Mouse (Mus musculus): ENCODE data around the gene Arhgap23. TPM values are rescaled to one million over a fixed set of nuclear protein-coding genes. Genes with fewer than 3 reads are reported as not detected.

Arhgap23 gene
- polyA plus RNA-seq, 1 experiment = 27.7 TPM

DNA sequence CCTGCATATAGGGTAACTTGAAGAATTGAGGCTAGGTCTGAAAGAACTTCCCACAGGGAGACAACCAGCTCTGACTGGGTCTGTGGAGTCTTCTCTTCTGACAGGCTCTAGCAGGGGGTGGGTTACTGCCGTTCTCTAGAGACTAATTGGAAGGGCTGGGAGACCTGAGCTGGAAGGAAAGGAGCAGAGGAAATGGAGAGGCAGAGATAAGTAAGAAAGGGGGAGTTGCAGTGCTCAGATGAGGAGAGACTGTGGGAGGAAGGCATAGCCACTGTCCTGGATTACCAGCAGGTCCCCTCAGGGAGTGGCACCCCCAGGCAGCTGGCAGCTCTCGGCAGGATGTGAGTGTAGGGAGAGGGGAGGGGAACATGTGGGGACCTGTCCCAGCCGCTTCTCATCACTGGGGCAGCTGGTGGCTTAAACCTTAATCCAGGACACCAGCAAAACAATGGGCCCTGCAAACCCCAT, 26.4 kb downstream of the Arhgap23 start:
- Histone ChIP-seq H3K27me3 (ENCODE audit: control insufficient read depth, insufficient read depth, low read length) (no peaks in the 10 kb centered on the region), H3K36me3 (ENCODE audit: control insufficient read depth, insufficient read depth, low read length) (peaks cover 2% of the 10 kb centered on the region), H3K4me1 (ENCODE audit: control insufficient read depth, insufficient read depth, low read length) (peaks cover 34% of the 10 kb centered on the region), H3K27ac (ENCODE audit: control insufficient read depth, insufficient read depth, low read depth, low read length) (peak overlapping the region; percentile 15; the same call in 1 of the 2 replicates), H3K4me3 (ENCODE audit: control insufficient read depth, low read depth, low read length) (no peak overlapping the region)
- TF ChIP-seq POLR2A (IDR thresholded peaks at IDR 0.05; ENCODE audit: control insufficient read depth, low read depth, low read length) (no peak), CTCF (IDR thresholded peaks at IDR 0.05; ENCODE audit: control insufficient read depth, insufficient read depth, insufficient replicate concordance, low read depth, low read length) (no peak)

DNA sequence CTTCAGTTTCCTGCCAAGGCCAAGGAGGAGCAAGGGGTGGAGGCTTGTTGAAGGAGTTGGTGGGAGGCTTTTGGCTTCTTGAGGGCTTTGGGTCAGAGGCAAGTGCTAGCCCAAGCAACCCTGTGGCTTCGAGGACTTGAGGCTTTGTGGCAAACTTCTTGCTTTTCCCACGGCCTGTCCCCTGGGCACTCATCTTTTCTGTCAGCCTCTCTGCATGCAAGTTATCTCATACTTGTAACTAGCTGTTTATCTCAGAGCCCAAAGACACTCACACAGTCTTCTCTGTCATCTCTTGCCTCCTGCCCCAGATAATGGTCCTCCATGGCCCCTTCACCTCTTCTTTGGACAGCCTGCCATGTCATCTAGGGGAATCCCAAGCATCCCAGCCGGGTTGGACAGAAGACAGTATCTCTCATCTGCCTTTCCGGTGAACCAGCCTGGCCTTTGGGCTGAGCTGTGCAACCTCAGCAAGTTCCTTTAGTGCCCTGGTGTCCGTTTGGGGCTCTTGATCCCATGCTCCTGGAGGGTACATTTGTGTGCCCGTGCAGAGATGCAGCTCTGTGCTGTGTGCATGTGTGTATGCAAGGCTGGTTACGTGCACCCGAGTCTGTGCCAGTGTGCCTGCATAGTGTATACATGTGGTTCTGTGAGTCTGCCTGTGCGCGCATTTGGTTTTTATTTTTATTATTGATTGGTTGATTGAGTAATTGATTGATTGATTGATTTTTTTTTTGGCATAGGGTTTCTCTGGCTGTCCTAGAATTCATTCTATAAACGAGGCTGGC, 27.8 kb downstream of the Arhgap23 start:
- Histone ChIP-seq H3K36me3 (ENCODE audit: control insufficient read depth, insufficient read depth, low read length) (peaks cover 2% of the 10 kb centered on the region), H3K27me3 (ENCODE audit: control insufficient read depth, insufficient read depth, low read length) (no peaks in the 10 kb centered on the region), H3K4me3 (ENCODE audit: control insufficient read depth, low read depth, low read length) (no peak overlapping the region), H3K4me1 (ENCODE audit: control insufficient read depth, insufficient read depth, low read length) (peaks cover 27% of the 10 kb centered on the region), H3K27ac (ENCODE audit: control insufficient read depth, insufficient read depth, low read depth, low read length) (no peak overlapping the region)
- TF ChIP-seq CTCF (IDR thresholded peaks at IDR 0.05; ENCODE audit: control insufficient read depth, insufficient read depth, insufficient replicate concordance, low read depth, low read length) = no peak
- no peak for TF ChIP-seq POLR2A (IDR thresholded peaks at IDR 0.05; ENCODE audit: control insufficient read depth, low read depth, low read length)

DNA sequence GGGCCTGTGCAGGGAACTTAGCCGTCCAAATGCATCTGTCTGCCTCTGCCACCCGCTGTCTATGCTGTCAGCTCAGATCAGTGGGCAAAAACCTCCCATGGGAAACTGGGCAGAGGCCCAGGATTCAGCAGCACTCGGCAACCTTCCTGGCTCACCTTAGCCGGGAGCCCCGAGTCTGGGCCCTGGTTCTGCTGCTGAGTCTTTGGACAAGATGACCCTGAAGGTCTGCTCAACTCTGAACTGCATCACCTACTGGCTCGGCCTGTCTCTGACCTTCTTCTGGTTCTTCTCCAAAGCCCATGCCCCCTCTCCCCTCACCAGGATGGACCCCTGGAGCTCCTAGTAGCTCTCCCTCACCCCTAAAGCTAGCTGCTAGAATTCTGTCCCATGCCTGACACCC, 30.3 kb downstream of the Arhgap23 start:
- H3K4me3 ChIP-seq (ENCODE audit: control insufficient read depth, low read depth, low read length) = no peak overlapping the region
- peaks cover 4% of the 10 kb centered on the region for H3K36me3 ChIP-seq (ENCODE audit: control insufficient read depth, insufficient read depth, low read length)
- TF ChIP-seq CTCF (IDR thresholded peaks at IDR 0.05; ENCODE audit: control insufficient read depth, insufficient read depth, insufficient replicate concordance, low read depth, low read length) (no peak), POLR2A (IDR thresholded peaks at IDR 0.05; ENCODE audit: control insufficient read depth, low read depth, low read length) (no peak)
- peaks cover 13% of the 10 kb centered on the region for H3K4me1 ChIP-seq (ENCODE audit: control insufficient read depth, insufficient read depth, low read length)
- no peak overlapping the region for H3K27ac ChIP-seq (ENCODE audit: control insufficient read depth, insufficient read depth, low read depth, low read length)
- no peaks in the 10 kb centered on the region for H3K27me3 ChIP-seq (ENCODE audit: control insufficient read depth, insufficient read depth, low read length)

DNA sequence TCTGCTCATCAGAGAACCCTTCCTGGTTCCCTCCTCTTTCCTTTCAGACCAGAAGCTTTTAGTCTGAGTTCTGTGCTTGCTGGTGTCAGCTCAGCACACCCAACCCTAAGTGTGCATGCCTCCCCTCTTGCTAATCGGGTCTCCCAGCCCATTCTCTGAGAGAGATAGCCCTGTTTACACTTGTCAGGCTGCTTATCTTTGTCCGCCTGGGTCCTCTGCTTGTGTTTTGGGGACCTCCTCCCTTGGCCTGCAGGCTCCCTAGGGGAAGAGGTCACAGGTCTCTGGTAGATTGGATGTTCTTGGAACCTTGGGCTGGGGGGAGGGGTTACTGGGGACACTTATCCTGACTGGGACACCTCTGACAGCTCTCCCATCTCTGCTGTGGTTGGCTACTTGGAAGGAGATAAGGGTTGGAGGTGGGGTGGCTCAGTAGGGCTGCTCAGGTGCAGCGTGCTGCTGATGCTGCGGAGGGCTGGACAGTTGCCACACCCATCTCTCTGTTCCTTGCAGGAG, 30.7 kb downstream of the Arhgap23 start:
- H3K36me3 ChIP-seq (ENCODE audit: control insufficient read depth, insufficient read depth, low read length) = peaks cover 4% of the 10 kb centered on the region

DNA sequence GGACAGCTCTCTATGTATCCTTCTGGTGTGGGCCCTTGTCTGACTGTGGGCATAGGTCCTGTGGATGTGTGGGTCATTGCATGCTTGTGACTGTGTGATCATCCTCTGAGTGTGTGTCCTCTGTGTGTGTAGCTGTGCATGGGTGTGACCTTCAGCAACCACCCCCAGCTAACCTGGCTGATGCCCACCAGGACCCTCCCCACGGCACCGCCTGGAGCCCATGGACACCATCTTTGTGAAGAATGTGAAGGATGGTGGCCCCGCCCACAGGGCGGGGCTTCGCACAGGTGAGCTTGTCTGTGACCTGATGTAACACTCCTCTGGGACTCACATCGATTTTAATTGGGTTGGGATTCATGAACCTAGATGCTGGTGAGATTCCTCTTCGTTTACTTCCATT, 32.6 kb downstream of the Arhgap23 start:
- Histone ChIP-seq H3K36me3 (ENCODE audit: control insufficient read depth, insufficient read depth, low read length) (peaks cover 4% of the 10 kb centered on the region), H3K4me3 (ENCODE audit: control insufficient read depth, low read depth, low read length) (no peak overlapping the region), H3K27me3 (ENCODE audit: control insufficient read depth, insufficient read depth, low read length) (no peaks in the 10 kb centered on the region), H3K4me1 (ENCODE audit: control insufficient read depth, insufficient read depth, low read length) (peaks cover 2% of the 10 kb centered on the region; the same call in 1 of the 2 replicates), H3K27ac (ENCODE audit: control insufficient read depth, insufficient read depth, low read depth, low read length) (no peak overlapping the region)
- TF ChIP-seq POLR2A (IDR thresholded peaks at IDR 0.05; ENCODE audit: control insufficient read depth, low read depth, low read length) (no peak), CTCF (IDR thresholded peaks at IDR 0.05; ENCODE audit: control insufficient read depth, insufficient read depth, insufficient replicate concordance, low read depth, low read length) (no peak)

More for the DNA sequence above, 30.7 kb downstream of the Arhgap23 start:
- Histone ChIP-seq H3K4me1 (ENCODE audit: control insufficient read depth, insufficient read depth, low read length) (peaks cover 8% of the 10 kb centered on the region), H3K27me3 (ENCODE audit: control insufficient read depth, insufficient read depth, low read length) (no peaks in the 10 kb centered on the region), H3K27ac (ENCODE audit: control insufficient read depth, insufficient read depth, low read depth, low read length) (no peak overlapping the region), H3K4me3 (ENCODE audit: control insufficient read depth, low read depth, low read length) (no peak overlapping the region)
- TF ChIP-seq POLR2A (IDR thresholded peaks at IDR 0.05; ENCODE audit: control insufficient read depth, low read depth, low read length) (no peak), CTCF (IDR thresholded peaks at IDR 0.05; ENCODE audit: control insufficient read depth, insufficient read depth, insufficient replicate concordance, low read depth, low read length) (no peak)

DNA sequence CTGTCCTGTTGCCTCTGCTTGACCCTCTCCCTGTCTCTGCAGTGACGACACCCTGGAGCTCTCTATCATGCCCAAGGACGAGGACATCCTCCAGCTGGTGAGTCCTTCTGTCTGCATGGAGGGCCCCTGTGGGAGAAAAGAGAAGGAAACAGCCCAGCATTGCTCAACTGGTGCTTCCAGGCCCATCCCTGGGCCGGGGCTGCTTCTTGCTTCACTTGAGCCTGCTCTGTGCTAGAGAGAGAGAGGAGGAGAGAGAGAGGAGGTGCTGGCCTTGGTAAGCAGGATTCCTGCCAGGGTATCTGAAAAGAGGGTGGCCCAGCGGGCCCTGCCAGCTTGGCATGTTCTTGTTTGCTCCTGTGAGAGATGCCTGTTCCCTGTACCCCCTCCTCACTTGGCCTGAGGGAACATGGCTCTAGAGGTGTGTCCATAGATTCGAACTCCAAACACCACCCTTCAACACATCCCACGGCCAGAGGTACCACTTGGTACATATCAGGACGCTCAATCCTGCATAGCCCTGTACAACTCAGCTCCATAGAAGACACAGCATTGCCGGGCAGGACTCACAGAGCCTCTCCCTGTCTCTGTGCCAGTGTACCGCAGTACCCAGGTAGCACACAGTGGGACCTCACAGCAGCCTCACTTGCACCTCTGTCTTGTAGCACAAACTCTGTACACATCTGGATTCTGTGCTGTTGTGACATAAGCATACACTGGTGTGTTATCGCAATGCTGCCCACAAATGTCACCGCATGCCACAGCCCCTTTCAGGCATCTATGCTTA, 33.5 kb downstream of the Arhgap23 start:
- H3K36me3 ChIP-seq (ENCODE audit: control insufficient read depth, insufficient read depth, low read length) = peaks cover 4% of the 10 kb centered on the region
- H3K27me3 ChIP-seq (ENCODE audit: control insufficient read depth, insufficient read depth, low read length) = no peaks in the 10 kb centered on the region
- TF ChIP-seq CTCF (IDR thresholded peaks at IDR 0.05; ENCODE audit: control insufficient read depth, insufficient read depth, insufficient replicate concordance, low read depth, low read length) = no peak
- TF ChIP-seq POLR2A (IDR thresholded peaks at IDR 0.05; ENCODE audit: control insufficient read depth, low read depth, low read length) = no peak
- H3K4me1 ChIP-seq (ENCODE audit: control insufficient read depth, insufficient read depth, low read length) = no peaks in the 10 kb centered on the region; the same call in 1 of the 2 replicates
- no peak overlapping the region for H3K4me3 ChIP-seq (ENCODE audit: control insufficient read depth, low read depth, low read length)
- no peak overlapping the region for H3K27ac ChIP-seq (ENCODE audit: control insufficient read depth, insufficient read depth, low read depth, low read length)
